Mouse (Mus musculus) bone marrow macrophage, adult 2 months (primary cell): ENCODE data around the gene Btc. TPM values are rescaled to one million over a fixed set of nuclear protein-coding genes. Genes with fewer than 3 reads are reported as not detected.

Experiments
- H3K27ac ChIP-seq: 2 replicates; pipeline ENCODE4 v1.5.1; 2012; ENCODE audit warnings: low read depth, low read length; ENCODE audit not compliant: insufficient read depth
- H3K4me1 ChIP-seq: 2 replicates; pipeline ENCODE4 v1.6.1; 2012; ENCODE audit warnings: low read length; ENCODE audit not compliant: control insufficient read depth, insufficient read depth
- H3K4me3 ChIP-seq: 2 replicates; pipeline ENCODE4 v1.5.1; 2012; ENCODE audit warnings: mild to moderate bottlenecking, low read length, moderate library complexity; ENCODE audit not compliant: insufficient read depth
- CTCF ChIP-seq: IDR thresholded peaks from 2 replicates; pipeline ENCODE4 v1.5.1; 2012; ENCODE audit warnings: low read depth, mild to moderate bottlenecking, low read length, moderate library complexity
- POLR2A ChIP-seq: IDR thresholded peaks from 2 replicates; pipeline ENCODE4 v1.6.1; 2012; ENCODE audit warnings: mild to moderate bottlenecking, low read depth, low read length, borderline replicate concordance
- polyA plus RNA-seq: library from polyadenylated mRNA; stranded (reverse); fragments of >200 nt; gene quantifications from 2 replicates; pipeline ENCODE4 v1.2.4, GENCODE M21; 2012; ENCODE audit not compliant: missing spikeins, insufficient read depth, insufficient read length

Btc gene
- polyA plus RNA-seq, 1 experiment: not detected

DNA sequence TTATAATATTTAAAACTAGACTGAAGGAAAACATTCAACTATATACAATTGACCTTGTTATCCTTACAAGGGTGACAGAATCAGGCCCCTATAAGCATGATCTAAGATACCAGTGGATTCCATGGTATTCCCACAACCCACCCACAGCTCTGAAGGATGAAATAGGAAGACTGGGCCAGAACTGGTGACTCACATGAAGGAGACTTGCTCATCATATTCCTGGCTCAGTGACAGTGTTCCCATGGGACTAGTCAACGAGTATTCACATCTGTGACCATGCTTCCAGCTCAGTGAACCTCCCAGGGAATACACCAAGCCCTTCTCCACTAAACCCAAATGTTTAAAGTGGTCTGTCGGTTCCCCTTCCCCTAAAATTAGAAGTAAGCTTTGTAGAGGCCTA, 27.3 kb downstream of the Btc start:
- Histone ChIP-seq H3K4me3 (no peak overlapping the region), H3K4me1 (no peaks in the 10 kb centered on the region), H3K27ac (no peak overlapping the region)
- no peak for TF ChIP-seq POLR2A
- no peak for TF ChIP-seq CTCF

DNA sequence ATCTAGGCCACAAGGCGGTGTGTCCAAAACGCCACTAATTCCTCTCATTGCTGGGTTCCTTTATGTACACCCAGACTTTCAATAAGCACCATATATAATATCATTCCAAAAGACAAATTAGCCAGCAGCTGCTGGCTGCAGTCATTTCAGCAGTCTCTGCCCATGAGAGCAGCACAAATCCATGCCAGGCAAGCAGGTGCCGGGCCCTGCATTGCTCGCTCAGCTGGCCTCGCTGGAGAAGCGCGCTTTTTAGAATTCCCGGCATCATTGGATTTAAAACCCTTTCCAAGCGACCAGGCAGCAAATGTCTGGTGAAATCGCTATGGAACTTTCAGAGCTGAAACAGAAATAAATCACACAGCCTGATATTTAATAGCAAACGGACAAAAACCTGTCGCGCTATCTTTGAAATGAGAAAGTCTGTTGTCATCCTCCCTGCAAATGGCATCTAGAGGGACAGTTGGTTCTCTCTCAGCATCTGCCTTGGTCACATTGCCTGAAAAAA, 34.7 kb downstream of the Btc start:
- H3K27ac ChIP-seq: no peak overlapping the region
- H3K4me3 ChIP-seq: no peak overlapping the region
- TF ChIP-seq CTCF (no peak), POLR2A (no peak)
- no peaks in the 10 kb centered on the region for H3K4me1 ChIP-seq

DNA sequence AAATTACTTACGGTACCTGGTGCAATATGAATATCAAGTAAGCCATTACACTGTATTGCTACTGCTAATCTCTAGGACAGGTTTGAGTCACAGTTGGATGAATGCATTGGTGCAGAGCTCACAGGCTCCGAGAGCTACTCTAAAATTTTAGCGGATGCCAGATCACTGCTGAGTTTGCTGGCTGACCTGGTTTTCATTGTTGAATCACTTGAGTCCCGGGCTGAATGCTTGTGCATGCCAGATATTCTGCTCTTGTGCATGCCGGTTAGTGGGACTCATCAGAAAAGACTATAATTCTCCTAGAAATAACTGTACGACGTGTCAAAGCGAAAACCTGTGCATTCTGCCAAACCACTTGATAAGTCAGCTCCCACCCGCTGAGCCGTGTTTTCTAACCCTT, 35.9 kb downstream of the Btc start:
- TF ChIP-seq POLR2A (no peak), CTCF (no peak)
- Histone ChIP-seq H3K4me1 (no peaks in the 10 kb centered on the region), H3K4me3 (no peak overlapping the region), H3K27ac (no peak overlapping the region)

DNA sequence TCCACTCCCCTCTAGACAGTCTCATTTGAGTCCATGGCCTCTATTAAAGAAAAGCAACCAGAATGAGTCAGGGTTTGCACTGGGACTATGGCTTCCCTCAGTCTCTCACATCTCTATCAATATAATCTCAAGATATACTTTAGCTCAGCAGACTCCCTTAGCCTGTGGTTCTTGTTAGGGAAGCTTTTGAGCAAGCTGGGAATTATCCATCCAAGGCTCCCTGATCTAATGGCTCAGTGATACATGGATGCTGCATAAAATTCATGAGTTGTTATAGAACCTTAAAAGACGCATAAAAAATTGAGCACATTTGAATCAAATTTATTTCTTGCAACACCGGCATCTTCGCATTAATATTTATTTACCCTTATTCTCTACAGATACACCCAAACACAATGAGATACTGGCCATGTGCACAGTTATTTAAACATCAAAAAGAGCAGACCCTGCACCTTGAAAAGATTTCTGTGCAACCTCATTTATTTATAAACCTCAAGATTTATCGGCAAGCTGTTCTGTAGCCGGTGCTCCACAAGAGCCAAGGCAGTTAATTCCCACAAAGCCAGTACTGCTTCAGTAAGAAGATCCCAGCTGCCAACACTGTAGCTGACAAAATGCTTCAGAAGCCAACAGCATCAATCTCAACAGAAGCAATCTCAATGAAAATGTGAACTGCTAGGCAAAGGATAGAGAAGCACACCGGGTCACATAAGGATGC, 39.4 kb downstream of the Btc start:
- no peak overlapping the region for H3K27ac ChIP-seq
- no peak overlapping the region for H3K4me3 ChIP-seq
- no peaks in the 10 kb centered on the region for H3K4me1 ChIP-seq
- TF ChIP-seq CTCF: no peak
- no peak for TF ChIP-seq POLR2A

DNA sequence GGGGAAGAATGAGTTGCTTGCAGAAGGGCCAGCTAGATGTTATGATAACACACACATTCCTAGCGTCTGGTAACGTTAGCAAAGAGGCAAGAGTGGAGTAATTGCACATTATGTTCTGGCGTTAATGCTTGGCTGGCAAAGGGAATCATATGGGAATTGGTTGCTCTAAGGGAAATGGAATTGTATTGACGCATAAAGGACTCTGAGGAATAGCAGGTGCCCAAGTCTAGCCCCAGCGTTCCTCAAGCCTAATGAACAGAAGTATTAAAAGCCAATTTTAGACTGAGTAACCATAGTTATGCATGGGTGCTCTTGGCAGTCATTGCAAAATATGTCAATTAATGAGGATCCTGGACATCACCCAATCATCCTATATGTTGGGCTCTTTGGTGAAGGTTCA, 50.1 kb downstream of the Btc start:
- no peak overlapping the region for H3K27ac ChIP-seq
- TF ChIP-seq CTCF (no peak), POLR2A (no peak)
- H3K4me3 ChIP-seq: no peak overlapping the region
- H3K4me1 ChIP-seq: no peaks in the 10 kb centered on the region

DNA sequence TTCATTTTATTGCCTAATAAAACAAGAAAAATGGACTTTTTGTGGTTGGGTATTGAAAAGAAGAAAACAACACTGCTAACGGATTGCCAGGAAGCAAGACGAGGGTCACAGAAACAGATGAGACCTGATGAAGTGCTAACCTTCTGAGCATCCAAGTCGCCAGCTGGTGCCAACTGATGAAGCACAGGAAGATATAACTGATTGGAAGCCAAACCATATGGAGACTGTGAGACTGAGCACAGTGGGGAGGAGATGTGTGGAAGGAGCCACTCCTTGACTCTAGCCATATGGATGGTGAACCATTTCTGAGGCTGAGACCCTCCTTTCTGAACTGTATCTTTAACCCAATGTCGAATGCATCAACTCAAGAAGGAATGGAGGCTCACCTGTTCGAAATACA, 57.1 kb downstream of the Btc start:
- no peak for TF ChIP-seq POLR2A
- no peak for TF ChIP-seq CTCF
- H3K4me1 ChIP-seq: no peaks in the 10 kb centered on the region
- no peak overlapping the region for H3K4me3 ChIP-seq
- H3K27ac ChIP-seq: no peak overlapping the region

DNA sequence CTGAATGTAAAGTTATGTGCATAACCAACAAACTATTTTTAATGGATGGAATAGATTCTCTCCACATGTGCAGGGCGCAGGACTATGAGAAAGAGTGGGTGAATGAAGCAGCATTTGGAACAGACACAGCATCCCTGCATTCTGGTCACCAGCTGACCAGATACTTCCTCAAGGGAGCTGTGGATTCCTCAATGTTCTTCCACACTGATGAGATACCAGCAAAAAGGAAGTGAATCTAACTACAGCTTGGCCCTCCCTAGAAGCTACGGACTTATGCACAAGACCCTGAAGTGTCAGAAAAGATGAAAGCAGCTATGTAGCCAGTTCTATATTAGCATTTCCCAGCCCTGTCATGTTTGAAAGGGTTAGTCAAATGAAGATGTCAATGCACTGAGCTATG, 57.7 kb downstream of the Btc start:
- TF ChIP-seq POLR2A: no peak
- no peak for TF ChIP-seq CTCF
- Histone ChIP-seq H3K4me1 (no peaks in the 10 kb centered on the region), H3K27ac (no peak overlapping the region), H3K4me3 (no peak overlapping the region)

DNA sequence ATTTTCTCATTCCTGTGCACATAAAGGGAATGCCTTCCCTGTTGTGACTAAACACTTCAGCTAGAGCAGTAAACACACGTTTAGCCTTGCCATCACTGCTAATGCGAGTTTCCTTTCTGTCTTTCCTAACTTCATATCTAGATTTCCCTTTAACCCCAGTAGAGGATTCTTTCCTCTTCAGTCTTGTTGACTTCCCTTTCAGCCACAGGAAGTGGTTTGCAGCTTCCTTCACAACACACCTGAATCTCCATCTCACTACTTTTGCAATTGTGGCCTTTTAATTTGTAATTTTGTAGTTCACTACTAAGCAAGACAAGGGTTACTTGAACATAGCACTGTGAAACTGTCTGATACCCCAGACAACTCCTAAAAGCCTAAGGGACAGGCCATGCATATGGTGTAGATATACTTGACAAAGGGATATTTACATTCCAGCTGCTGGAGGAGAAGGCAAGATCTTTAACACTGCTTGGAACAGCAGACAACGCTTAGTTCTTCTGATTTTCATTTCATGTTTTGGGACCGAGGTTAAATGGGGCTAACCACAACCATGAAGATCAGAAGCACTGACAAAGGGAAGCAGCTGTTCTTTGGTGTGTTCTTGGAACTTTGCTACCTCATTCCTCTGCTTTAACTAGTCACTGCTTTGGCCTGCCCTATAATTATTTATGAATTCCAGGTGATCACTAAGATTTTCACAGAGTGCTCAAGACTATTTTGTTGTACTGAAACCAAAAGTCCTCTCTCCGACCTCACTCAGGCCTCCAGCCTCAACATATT, 60.6 kb downstream of the Btc start:
- no peak for TF ChIP-seq CTCF
- Histone ChIP-seq H3K4me1 (no peaks in the 10 kb centered on the region), H3K4me3 (no peak overlapping the region), H3K27ac (no peak overlapping the region)

DNA sequence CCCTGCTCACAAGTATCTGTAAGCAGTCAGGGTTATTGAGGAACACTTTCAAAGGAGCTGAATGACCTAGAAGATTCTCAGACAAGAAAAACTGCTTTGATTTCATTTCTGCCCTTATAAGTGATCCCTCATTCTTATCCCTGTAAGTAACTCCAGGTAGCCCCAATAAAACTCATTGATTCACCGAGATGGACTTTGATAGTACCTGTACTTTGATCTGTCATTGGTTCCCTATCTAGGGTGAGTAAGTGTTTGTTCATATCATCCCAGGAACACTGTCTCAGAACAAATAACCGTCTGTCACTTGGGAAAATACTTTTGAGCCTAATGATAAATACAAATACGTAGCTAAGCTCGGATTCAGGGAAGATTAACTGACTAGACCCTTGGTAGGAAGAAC, 68.6 kb downstream of the Btc start:
- Histone ChIP-seq H3K4me1 (no peaks in the 10 kb centered on the region), H3K4me3 (no peak overlapping the region), H3K27ac (no peak overlapping the region)
- TF ChIP-seq POLR2A (no peak), CTCF (no peak)

DNA sequence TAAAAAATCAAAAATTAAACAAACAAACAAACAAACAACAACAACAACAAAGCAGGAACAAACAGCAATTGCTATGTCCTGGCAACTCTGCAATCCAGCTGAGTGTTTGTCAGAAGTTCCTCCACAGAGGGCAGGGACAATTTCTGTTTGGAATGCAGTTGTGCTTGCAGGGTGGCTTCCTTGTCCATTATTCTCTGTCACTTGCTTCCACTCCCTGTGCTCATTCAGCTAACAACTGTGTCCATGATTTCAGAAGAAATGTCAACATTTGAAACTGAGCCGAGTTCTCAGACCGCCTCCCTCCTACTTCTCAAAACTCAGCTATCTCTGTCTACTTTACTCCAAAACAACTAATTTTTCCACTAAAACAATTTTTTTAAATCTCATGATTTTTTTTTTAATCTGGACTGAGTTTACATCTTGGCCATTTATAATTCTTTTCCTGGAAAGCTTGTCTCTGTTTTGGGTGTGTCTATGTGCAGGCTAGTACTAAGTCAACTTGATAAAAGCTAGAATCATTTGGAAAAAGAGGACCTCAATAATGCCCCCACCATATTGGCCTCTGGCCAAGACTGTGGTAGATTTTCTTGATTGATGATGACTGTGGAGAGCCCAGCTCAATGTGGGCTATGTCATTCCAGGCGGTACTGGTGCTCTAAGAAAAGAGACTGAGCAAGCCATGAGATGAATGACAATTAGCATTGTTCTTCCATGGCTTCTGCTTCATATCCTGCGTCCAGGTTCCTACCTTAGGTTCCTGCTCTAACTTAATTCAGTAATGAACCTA, 70.5 kb downstream of the Btc start:
- no peaks in the 10 kb centered on the region for H3K4me1 ChIP-seq
- no peak for TF ChIP-seq POLR2A
- TF ChIP-seq CTCF: no peak
- no peak overlapping the region for H3K4me3 ChIP-seq
- H3K27ac ChIP-seq: no peak overlapping the region
